Mouse (Mus musculus) hindlimb bud, embryonic 11.5 days (tissue): ENCODE data around the gene Cdk2ap2.

ENCODE experiments used
- DNase-seq: peaks from one replicate; pipeline ENCODE4 v3.0.0-alpha.2; 2012; ENCODE audit warnings: low read depth, low spot score; ENCODE audit errors: extremely low spot score

The Cdk2ap2 gene

DNA sequence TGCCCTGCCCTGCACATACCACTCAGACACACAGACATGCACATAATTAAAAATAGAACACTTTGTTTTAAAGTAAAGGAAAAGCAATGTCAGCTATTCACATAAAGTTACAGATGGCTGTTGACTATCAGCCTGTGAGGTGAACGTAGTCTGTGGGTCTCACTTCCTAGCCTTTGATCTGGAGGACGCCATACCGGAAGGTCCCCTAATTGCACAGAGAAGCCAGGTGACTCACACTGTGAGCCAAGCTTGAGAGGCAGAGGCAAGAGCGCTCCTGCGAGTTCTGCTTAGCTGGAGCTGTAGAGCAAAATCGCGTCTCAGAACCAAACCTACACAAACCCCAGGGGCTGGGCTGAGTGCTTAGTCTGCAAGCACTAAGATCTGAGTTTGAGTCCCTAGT lies 3.2 kb upstream of the Cdk2ap2 start:
- no peak for DNase-seq

- DNase-seq: no peak
These were observed 2.6 kb upstream of the Cdk2ap2 start for GRCm38 (mm10) chr19:4094348-4094747.

DNA sequence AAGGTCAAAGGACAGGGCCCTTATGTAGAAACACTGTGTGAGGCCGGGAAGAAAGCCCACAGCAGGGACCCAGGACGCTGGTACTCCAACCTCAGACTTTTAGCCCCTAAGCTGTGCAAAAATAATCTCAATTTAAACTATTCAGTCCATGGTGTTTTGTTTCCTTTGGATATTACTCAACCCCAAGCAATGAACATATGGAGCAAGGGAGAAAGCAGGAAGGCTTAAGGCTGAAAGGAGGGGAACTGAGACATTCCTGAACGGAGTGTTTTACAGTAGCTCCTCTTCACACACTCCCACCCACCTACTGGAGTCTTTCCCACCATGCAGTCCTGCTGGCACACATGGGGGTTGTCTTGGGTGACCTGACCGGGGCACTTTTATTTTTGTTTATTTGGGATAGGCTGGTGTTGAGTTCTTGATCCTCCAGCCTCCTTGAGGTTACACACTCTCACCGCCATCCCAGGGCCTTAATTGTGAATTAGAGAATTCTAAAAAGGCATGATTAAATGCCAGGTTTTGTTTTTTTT lies 2.1 kb upstream of the Cdk2ap2 start:
- no peak for DNase-seq

DNA sequence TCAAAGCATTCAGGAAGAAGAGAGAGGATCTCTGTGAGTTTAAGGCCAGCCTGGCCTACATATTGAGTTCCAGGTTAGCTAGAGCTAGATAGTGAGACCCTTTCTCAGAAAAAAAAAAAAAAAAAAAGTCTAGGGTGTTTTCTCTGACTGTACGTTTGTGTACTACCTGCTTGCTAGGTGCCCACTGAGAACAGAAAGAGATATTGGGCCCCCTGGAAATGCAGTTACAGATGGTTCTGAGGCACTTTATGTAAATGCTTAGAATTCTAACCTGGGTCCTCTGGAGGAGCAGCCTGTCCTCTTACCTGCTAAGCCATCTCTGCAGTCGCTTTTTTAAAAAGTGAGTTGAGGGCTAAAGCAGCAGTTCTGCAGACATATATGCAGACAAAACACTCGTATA lies 1.2 kb upstream of the Cdk2ap2 start:
- DNase-seq: no peak

DNA sequence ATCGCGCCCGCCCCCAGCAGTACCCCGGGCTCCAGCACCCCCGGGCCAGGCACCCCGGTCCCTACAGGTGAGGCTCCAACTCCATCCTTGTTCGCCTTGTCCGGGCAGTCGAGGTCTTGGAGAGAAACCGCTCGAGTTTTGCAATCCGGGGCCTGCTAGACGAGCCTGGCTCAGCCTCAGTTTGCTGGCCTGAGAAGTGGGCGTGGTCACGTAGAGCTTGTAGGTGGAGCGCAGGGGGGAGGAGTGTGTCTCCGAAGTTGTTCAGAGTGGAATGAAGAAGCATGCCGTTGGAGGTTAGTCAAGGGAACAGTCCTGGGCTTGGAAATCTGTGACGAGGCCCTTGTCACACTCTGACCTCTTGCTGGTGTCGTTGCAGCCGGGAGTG lies 451 bp downstream of the Cdk2ap2 start:
- no peak for DNase-seq

GRCm38 (mm10) chr19:4098426-4098825 lies 1.4 kb downstream of the Cdk2ap2 start:
- DNase-seq: no peak

- DNase-seq: peak; percentile 67
These were observed 2.1 kb downstream of the Cdk2ap2 start for GRCm38 (mm10) chr19:4099056-4099455.

- DNase-seq: no peak
These were observed 3.1 kb downstream of the Cdk2ap2 start, which contains the start of gene Pitpnm1 for GRCm38 (mm10) chr19:4099837-4100717. Pitpnm1 (plus strand) TSS chr19:4099998.

DNA sequence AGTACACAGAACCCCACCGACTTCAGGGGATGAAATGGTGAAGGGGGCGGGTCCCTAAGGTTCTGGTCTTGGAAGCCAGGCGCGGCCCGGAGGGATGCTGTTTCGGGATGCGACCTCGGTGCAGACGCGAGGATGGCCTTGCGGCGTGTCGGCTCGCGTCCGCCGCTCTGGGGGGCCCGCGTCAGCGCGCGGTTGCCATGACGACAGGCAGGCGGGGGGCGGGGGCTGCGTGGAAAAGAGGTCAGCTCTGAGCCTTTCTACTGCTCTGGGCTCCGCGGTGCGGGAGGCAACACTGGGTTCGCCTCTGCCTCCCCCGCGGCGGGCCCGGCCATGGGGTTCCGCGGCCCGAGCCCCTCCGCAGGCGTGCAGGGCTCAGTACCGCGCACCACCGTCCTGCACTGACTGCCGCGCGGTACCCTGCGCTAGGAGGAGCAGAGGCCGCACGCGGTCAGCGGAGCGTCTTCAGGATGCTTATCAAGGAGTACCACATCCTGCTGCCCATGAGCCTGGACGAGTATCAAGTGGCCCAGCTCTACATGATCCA lies 3.8 kb downstream of the Cdk2ap2 start:
- no peak for DNase-seq

DNA sequence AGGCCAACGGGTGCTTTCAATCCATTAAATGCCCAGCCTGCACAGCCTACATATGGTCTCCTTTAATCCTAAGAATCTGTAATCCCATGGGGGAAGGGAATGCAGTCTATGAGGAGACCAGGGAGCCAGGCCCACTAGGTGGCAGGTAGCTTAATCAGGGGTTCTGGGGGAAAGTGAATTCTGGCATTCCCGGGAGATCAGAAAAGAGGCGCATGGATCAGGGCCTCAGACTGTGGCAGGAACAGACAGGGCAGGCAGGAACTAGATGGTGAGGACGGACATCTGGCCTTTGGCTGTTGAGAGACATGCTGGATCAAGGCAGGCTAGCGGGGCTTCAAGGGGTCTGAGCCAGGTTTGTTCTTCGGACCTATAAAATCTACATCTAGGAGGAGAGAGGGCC lies 4.5 kb downstream of the Cdk2ap2 start:
- DNase-seq: no peak

- no peak for DNase-seq
These were observed 5.1 kb downstream of the Cdk2ap2 start for GRCm38 (mm10) chr19:4102049-4102448.

DNA sequence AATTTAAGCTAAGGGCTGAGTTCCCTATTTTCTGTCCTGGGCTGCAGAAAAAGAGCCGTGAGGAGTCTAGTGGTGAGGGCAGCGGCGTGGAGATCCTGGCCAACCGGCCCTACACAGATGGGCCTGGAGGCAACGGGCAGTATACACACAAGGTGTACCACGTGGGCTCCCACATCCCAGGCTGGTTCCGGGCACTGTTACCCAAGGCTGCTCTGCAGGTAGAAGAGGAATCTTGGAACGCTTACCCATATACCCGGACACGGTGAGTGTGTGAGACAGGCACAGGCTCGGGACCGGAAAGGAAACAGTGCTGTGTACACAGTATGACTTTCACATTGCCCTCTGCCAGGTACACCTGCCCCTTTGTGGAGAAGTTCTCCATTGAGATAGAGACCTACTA lies 5.6 kb downstream of the Cdk2ap2 start:
- no peak for DNase-seq

DNA sequence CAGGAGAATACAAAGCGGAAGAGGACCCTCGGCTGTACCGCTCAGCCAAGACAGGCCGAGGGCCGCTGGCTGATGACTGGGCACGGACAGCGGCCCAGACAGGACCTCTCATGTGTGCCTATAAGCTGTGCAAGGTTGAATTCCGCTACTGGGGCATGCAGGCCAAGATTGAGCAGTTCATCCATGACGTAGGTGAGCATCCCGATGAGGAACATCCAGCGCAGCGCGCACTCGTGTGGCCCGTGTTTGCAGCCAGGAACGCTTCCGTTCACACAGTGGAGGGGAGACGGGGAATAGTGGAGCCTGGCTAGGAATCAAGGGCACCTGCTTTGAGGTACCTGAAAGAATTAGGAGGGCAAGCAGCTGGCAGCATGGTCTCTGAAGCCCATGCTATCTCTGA lies 6.3 kb downstream of the Cdk2ap2 start:
- DNase-seq: no peak

- no peak for DNase-seq
These were observed 6.8 kb downstream of the Cdk2ap2 start for GRCm38 (mm10) chr19:4103792-4104191.

DNA sequence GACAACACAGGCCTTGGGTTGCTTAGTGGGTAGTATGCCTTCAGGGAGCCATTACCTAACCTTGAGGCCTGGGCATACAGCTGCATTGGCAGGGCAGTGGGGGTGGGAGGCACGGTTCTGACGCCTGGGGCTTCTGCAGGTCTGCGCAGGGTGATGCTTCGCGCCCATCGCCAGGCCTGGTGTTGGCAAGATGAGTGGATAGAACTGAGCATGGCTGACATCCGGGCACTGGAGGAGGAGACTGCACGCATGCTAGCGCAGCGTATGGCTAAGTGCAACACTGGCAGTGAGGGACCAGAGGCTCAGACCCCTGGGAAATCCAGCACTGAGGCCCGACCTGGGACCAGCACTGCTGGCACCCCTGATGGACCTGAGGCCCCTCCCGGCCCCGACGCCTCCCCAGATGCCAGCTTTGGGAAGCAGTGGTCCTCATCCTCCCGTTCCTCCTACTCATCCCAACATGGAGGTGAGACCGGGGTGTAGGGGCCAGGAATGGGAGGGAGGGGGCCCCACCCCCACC lies 7.8 kb downstream of the Cdk2ap2 start:
- no peak for DNase-seq

DNA sequence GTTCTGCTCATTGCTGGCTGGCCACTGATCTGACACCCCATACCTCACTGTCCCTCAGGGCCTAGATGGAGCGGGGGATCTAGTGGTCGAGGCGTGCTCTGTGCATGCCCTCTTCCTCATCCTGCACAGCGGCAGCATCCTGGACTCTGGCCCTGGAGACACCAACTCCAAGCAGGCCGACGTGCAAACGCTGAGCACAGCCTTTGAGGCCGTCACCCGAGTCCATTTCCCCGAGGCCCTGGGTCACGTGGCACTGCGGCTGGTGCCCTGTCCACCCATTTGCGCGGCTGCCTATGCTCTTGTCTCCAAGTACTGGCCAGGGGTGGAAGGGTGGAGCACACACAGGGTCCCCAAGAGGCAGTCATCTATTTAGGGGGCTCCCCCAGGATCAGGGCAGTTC lies 9.7 kb downstream of the Cdk2ap2 start:
- no peak for DNase-seq

DNA sequence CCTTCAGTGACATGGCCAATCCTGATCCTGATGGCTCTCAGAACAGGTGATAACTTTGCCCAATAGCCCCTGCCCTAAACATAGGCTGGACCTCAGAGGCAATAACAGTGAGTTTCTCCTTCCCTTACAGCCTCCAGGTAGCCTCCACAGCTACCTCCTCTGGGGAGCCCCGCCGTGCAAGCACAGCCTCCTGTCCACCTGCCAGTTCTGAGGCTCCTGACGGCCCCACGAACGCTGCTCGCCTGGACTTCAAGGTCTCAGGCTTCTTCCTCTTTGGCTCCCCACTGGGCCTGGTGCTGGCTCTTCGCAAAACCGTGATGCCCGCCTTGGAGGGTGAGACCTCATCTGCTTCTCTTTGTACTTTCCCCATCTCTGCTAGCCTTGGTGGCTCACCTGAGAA lies 11.6 kb downstream of the Cdk2ap2 start:
- DNase-seq: no peak

GRCm38 (mm10) chr19:4112063-4112960 lies 15.3 kb downstream of the Cdk2ap2 start:
- no peak for DNase-seq

GRCm38 (mm10) chr19:4113186-4113805 lies 16.3 kb downstream of the Cdk2ap2 start:
- DNase-seq: no peak

- DNase-seq: no peak
These were observed 16.8 kb downstream of the Cdk2ap2 start for GRCm38 (mm10) chr19:4113806-4114230.

DNA sequence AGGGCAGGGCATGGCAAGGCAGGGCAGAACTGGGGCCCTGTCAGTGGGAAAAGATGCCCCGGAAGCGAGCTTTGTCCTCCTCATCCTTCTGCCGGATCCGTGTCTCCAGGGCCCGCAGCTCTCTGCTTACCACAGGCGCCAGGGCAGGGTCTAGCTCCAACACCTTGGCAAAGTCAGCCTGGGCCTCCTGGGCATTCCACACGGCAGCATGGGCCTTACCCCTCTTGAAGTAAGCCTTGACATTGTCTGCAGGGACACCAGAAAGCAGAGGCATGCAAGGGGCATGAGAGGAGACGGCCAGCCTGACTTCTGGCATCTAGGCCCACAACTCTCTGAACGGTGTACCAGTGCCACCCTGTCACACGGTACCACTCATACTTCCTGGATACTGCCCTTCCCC lies 17.6 kb downstream of the Cdk2ap2 start:
- DNase-seq: no peak
